Mouse (Mus musculus) testis, adult 2 months (tissue): ENCODE data around the gene Tceal5.

Experiments
- CTCF ChIP-seq: fragments of 200-500 bp; IDR thresholded peaks from 2 replicates; pipeline ENCODE4 v1.5.1; 2012; ENCODE audit warnings: low read depth, mild to moderate bottlenecking, inconsistent platforms, low read length, moderate library complexity; ENCODE audit not compliant: control insufficient read depth, insufficient read depth, insufficient replicate concordance
- POLR2A ChIP-seq: fragments of 200-500 bp; IDR thresholded peaks from 2 replicates; pipeline ENCODE4 v1.6.1; 2012; ENCODE audit warnings: low read depth, mild to moderate bottlenecking, inconsistent platforms, low read length, moderate library complexity; ENCODE audit not compliant: control insufficient read depth

DNA sequence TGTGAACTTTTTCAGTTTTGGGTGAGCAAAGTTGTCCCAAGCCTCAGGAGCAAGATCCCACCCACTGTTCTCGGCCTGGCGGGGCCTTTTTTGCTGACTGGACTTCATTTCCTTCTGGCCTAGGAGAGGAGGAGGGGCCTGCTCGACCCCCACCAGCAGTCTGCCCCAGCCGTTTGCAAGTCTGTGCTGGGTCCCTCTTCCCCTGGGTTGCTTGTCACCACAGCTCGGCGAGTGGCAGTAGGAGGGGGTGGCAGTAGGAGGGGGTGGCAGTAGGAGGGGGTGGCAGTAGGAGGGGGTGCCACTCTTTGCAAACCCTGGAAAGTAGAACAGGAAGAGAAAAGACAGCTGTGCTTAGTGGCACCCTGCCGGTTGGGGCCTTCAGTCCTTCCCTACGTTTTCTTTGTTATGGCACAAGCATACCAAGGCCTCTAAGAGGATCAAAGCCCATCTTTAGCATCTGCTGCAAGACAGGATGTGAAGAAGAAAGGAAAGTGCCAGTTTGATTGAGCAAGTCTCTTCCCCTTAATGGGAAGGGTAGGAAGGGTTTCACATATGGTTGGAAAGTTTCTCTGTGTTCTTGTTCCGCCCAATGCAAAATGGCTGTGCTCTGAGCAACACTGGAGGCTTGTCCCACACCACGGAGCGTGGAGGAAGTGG lies 22.7 kb downstream of the Tceal5 start:
- no peak for TF ChIP-seq POLR2A
- TF ChIP-seq CTCF = no peak
